Mouse (Mus musculus) stomach, embryonic 15.5 days (tissue): ENCODE results near the gene Foxj3. TPM values are rescaled to one million over a fixed set of nuclear protein-coding genes. Genes with fewer than 3 reads are reported as not detected.
"Not testable (repeated sequence)": the region's sequence is repeated elsewhere in the genome, so short reads cannot be mapped to it uniquely, and the experiment has no call there.

ENCODE experiments used
- ATAC-seq: fragments of 200-750 bp; cut with Nextera tagmentation; 2 replicates; pipeline ENCODE4 v1.8.0; 2017; ENCODE audit warnings: low read depth, moderate number of reproducible peaks, moderate TSS enrichment; ENCODE audit not compliant: insufficient read depth, low FRiP score
- H3K27ac ChIP-seq: fragments of 300-500 bp; sonication (generic); 2 replicates; pipeline ENCODE4 v1.5.1; 2015; ENCODE audit warnings: mild to moderate bottlenecking, inconsistent platforms
- H3K27me3 ChIP-seq: fragments of 300-500 bp; sonication (generic); replicated peaks from 2 replicates; pipeline ENCODE4 v1.6.1; 2015; ENCODE audit warnings: inconsistent platforms
- H3K36me3 ChIP-seq: fragments of 300-500 bp; sonication (generic); 2 replicates; pipeline ENCODE4 v1.6.1; 2015; ENCODE audit warnings: inconsistent platforms
- H3K4me1 ChIP-seq: fragments of 300-500 bp; sonication (generic); 2 replicates; pipeline ENCODE4 v1.6.1; 2015; ENCODE audit warnings: inconsistent platforms
- H3K4me2 ChIP-seq: fragments of 300-500 bp; sonication (generic); 2 replicates; pipeline ENCODE4 v1.6.1; 2015; ENCODE audit warnings: mild to moderate bottlenecking, inconsistent platforms
- H3K4me3 ChIP-seq: fragments of 300-500 bp; sonication (generic); replicated peaks from 2 replicates; pipeline ENCODE4 v1.5.1; 2015; ENCODE audit warnings: inconsistent platforms
- H3K9ac ChIP-seq: fragments of 300-500 bp; sonication (generic); 2 replicates; pipeline ENCODE4 v1.6.1; 2015; ENCODE audit warnings: inconsistent platforms
- H3K9me3 ChIP-seq: fragments of 300-500 bp; sonication (generic); 2 replicates; pipeline ENCODE4 v1.6.1; 2016; ENCODE audit warnings: inconsistent platforms
- WGBS: fragments of 180-500 bp; shearing (Covaris S2); methylation state at CpG from one replicate; pipeline ENCODE4 v1.1.7; 2015; 5-methylcytosine and 5-hydroxymethylcytosine counted together
- polyA plus RNA-seq: library from polyadenylated mRNA; unstranded; fragments of >200 nt; fragmentation: Nextera tagmentation; extraction: Ambion mirVana; gene quantifications from 2 replicates; pipeline ENCODE4 v1.2.1, GENCODE M21; 2015

The Foxj3 gene
- polyA plus RNA-seq, 1 experiment from 2014 or later = 18.2 TPM

DNA sequence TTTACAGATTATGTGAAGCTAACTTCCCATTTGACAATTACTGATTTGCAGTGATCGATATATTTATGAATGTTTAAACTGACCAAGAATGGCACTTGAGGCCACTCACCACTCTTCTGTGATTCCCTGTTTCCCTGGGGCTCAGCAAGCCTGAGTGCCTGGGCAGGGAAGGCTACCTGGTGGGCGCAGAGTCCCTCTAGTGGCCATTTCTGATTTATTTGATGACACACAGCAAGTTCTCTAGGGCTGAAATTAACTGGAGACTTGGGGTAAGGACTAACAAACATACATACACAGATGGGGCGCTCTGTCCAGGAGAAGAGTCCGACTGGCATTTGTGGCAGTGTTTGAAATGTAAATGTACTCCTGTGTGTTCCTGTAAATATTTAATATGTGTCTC, 91.6 kb downstream of the Foxj3 start:
- H3K4me1 ChIP-seq, H3K9ac ChIP-seq, H3K4me3 ChIP-seq, ATAC-seq, H3K9me3 ChIP-seq, H3K4me2 ChIP-seq, H3K27me3 ChIP-seq, H3K27ac ChIP-seq: not testable (repeated sequence)
- H3K36me3 ChIP-seq = peaks cover 26% of the 10 kb centered on the region; the same call in 1 of the 2 replicates
- WGBS = 70% methylated on average over 4 of the region's 4 CpGs

DNA sequence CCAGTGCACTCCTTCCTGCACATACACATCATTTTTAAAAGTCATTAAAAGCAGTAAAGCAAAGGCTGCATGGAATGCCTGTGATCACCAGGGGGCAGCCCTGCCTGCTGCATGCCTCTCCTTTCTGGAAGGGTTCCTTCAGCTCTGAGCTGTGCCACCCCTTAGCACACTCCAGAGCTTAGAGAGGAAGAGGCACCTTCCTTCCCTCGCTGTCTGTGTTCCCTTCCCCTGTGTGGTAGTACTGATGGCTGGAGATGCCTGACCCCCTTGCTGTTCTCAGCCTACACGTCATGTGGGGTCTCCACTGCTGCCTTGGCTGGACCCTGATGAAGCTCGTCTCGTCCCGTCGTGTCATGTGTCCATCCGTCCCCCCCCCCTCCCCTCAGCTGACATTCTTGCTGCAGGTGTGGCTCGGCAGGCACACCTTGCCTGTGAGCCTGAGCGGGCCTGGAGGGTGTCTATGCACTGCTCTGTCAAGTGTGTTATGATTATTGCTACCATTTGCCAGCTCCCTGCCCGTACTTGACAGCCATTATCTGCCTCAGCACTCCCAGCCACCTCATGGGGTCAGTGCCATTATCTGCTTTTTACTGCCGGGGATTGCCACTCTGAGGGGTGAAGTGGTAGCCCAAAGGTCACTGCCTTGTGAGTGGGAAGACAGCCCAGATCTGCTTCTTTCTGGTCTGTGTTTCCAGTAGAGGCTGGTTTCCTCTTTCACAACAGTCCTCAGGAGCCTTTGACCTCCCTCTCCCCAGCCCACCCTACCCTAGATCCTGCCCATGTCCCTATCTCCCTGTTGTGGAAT, 94.5 kb downstream of the Foxj3 start:
- H3K36me3 ChIP-seq = peaks cover 12% of the 10 kb centered on the region; the same call in 1 of the 2 replicates
- no peaks in the 10 kb centered on the region for H3K9me3 ChIP-seq
- no peaks in the 10 kb centered on the region for H3K27me3 ChIP-seq
- no peak overlapping the region for H3K4me3 ChIP-seq
- H3K9ac ChIP-seq = no peak overlapping the region
- ATAC-seq = peak; percentile 51
- H3K27ac ChIP-seq = no peak overlapping the region
- H3K4me1 ChIP-seq = 0 out of 2 replicates have a peak, but pooled peaks cover 2% of the 10 kb centered on the region
- H3K4me2 ChIP-seq = no peak overlapping the region
- WGBS = 44% methylated on average over 11 of the region's 11 CpGs

DNA sequence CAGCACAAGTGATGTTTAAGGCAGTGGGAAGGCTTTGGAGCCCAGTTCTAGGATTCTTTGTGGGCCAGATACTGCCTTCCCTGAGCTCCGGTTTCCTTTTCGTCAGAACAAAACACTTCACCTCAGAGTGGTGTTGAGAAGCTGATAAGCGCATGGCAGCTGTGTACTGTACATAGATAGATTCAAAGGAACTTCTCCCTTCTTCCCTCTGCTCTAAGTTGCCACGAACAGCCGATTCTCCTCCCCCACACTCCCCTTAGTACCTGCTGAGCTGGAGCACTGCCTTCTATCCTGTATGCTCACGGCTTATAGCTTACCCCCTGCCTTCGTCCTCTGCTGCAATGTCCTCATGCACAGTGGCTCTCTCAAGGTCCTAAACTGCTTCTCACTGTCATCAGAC, 95.9 kb downstream of the Foxj3 start:
- Histone ChIP-seq H3K4me3 (no peak overlapping the region), H3K27me3 (no peaks in the 10 kb centered on the region), H3K4me1 (0 out of 2 replicates have a peak, but pooled peaks cover 2% of the 10 kb centered on the region), H3K36me3 (peaks cover 11% of the 10 kb centered on the region; the same call in 1 of the 2 replicates), H3K27ac (no peak overlapping the region), H3K9ac (no peak overlapping the region), H3K9me3 (no peaks in the 10 kb centered on the region), H3K4me2 (no peak overlapping the region)
- no peak for ATAC-seq
- WGBS = 72% methylated on average over 7 of the region's 7 CpGs

DNA sequence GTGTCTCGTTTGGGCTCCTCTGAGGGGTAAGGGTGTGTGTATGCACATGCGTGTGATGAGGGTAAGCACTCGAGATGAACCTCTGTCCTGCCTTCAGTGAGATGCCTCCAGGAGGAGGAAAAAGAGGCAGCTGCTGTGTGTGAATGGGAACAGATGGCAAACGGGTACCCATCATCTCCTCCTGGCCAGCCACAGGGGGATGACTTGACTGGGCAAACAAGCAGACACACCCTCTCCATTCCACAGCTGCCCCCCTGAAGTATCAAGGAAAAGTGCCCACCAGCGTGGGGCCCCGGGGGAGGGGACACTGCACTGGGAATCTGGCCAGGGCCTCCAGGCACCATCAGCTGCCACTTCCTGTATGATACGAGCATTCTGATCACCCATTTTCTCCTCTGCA, 96.5 kb downstream of the Foxj3 start:
- Histone ChIP-seq H3K4me1 (0 out of 2 replicates have a peak, but pooled peaks cover 2% of the 10 kb centered on the region), H3K4me3 (no peak overlapping the region), H3K9me3 (no peaks in the 10 kb centered on the region), H3K27ac (no peak overlapping the region), H3K27me3 (no peaks in the 10 kb centered on the region), H3K36me3 (peaks cover 11% of the 10 kb centered on the region; the same call in 1 of the 2 replicates), H3K9ac (no peak overlapping the region), H3K4me2 (no peak overlapping the region)
- ATAC-seq = no peak
- WGBS = 64% methylated on average over 7 of the region's 7 CpGs

DNA sequence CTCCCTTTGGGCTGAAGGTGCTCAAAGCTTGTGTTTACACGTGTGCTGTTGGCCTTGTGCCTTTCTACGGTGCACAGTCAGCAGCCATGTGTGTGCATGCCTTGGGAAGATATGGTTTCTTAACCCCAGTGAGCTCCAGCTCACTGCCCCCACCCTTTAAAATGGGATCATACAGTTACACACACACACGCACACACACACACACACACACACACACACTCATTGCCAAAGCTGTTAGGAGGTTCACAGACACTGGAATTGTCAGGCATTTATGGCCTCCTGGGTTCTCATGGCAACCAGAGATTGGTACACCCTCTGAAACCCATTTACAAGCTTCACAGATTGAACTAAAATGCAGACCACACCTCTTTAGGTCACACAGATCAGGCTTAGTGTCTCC, 97.1 kb downstream of the Foxj3 start:
- Histone ChIP-seq H3K4me2 (no peak overlapping the region), H3K9me3 (no peaks in the 10 kb centered on the region), H3K4me3 (no peak overlapping the region), H3K9ac (no peak overlapping the region), H3K27ac (no peak overlapping the region), H3K27me3 (no peaks in the 10 kb centered on the region), H3K36me3 (peaks cover 11% of the 10 kb centered on the region; the same call in 1 of the 2 replicates), H3K4me1 (0 out of 2 replicates have a peak, but pooled peaks cover 2% of the 10 kb centered on the region)
- 80% methylated on average over 3 of the region's 3 CpGs for WGBS
- ATAC-seq = no peak

DNA sequence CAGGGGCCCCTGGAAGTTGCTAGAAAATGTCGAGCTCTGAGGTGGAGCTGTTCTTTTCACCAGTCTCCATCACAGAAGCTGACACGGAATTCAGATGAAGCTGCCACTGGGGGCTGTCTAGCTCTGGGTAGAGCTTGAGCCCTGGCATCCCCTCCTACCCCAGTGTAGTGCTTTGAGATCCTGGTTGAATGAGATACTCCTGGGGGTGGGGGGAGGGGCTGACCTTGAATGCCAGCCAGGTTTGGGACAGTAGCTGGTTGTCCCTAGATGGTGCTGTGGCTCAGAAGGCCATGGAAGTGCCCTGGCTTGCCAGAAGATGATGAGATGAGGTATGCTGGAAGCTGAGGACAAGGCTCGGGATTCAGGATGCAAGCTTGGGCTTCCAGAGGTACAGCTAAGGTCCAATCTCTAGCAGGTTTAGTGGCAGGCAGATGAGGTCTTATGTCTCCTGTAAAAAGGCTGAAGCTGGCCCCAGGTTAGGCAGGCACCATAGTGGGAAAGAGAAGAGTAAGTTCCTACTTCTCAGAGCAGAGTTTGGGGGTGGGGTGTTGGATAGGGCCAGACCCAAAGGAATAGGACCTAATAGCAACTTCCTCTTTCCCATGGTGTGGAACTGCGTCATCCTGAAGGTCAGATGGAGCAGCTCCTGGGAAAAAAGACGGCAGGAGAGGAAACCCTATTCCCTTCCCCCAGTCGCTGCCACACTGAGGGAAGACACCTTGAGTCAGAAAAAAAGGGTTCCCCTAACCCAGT, 98.3 kb downstream of the Foxj3 start:
- H3K4me1 ChIP-seq = 0 out of 2 replicates have a peak, but pooled peaks cover 2% of the 10 kb centered on the region
- no peak overlapping the region for H3K4me3 ChIP-seq
- no peaks in the 10 kb centered on the region for H3K9me3 ChIP-seq
- H3K27ac ChIP-seq = no peak overlapping the region
- ATAC-seq = no peak
- H3K27me3 ChIP-seq = no peaks in the 10 kb centered on the region
- H3K9ac ChIP-seq = no peak overlapping the region
- H3K4me2 ChIP-seq = no peak overlapping the region
- 54% methylated on average over 6 of the region's 6 CpGs for WGBS
- H3K36me3 ChIP-seq = peaks cover 3% of the 10 kb centered on the region; the same call in 1 of the 2 replicates

DNA sequence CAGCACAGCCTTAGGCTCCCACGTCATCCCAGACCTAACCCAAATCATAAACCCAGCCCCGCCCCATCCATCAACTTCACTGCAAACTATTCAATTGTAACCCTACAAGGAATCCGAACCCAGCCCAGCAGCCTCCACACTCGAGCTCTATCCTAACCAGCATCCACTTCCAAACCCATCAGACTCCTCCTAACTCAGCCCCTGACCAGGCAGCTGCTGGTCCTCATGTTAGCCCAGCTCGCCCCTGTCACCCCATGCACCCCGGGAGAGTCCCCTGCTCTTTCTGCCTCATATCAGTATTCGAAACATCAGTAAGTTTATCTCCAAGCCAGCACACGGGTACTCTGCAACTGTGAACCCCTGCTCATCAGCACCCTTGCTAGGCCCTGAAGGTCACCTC, 98.9 kb downstream of the Foxj3 start:
- H3K4me3 ChIP-seq = no peak overlapping the region
- no peaks in the 10 kb centered on the region for H3K36me3 ChIP-seq
- no peak overlapping the region for H3K9ac ChIP-seq
- H3K9me3 ChIP-seq = no peaks in the 10 kb centered on the region
- 0 out of 2 replicates have a peak, but pooled peaks cover 2% of the 10 kb centered on the region for H3K4me1 ChIP-seq
- WGBS = 71% methylated on average over 8 of the region's 8 CpGs
- ATAC-seq = no peak
- H3K4me2 ChIP-seq = no peak overlapping the region
- no peak overlapping the region for H3K27ac ChIP-seq
- H3K27me3 ChIP-seq = no peaks in the 10 kb centered on the region

DNA sequence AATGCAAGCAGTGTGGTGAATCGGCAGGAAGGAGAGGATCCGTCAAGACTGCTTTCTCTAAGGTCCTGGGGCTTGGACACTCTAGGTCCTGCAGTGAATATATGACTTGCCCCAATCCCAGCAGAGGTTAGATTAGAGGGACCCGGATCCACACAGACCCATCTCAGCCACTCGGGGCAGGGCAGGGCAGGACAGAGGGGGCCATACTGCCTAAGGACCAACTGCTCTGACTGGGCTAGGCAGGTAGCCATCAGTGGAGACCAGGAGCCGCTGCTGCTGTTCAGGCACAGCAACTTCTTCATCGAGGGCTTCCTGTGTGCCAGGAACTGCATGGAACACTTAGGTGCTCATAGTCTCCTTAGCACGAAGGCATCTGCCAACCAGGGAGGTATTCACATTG, 99.9 kb downstream of the Foxj3 start:
- Histone ChIP-seq H3K9me3 (no peaks in the 10 kb centered on the region), H3K27ac (no peak overlapping the region), H3K4me2 (no peak overlapping the region), H3K4me1 (0 out of 2 replicates have a peak, but pooled peaks cover 2% of the 10 kb centered on the region), H3K4me3 (no peak overlapping the region), H3K27me3 (no peaks in the 10 kb centered on the region), H3K36me3 (no peaks in the 10 kb centered on the region), H3K9ac (no peak overlapping the region)
- WGBS = 75% methylated on average over 7 of the region's 7 CpGs
- ATAC-seq = no peak

DNA sequence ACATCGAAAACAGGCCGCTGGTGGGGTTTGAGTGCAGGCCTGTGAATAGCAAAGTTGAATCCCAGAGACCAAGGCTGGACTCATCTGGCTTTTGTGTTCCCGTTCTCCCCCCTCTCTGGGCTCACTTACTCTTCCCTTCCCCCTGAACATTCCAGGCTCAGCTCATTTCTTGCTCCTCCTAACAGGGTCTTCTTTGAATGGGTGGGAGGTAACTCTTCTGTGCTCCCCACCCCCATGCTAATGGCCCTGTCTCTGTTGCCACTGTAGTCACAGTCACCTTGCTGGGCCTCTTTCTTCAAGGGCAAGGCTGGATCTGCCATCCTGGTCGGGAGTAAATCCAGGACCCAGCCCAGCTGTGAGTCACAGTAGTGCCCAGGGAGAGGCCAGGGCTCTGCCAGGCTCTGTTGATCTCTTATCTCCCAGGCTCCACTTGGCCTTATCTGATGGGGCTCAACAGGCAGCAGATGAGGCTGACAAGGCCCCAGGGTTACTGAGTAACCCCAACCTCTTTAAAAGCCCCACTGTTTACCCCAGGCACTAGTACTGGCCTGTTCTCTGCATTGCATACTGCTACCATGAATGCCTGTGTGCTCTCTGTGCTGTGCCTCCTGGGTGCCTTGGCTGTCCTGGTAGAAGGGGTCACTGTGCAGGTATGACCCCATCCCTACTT, 100.5 kb downstream of the Foxj3 start, which contains the start of gene Guca2a:
Guca2a (plus strand) TSS at position 529 of the 670 bp plus-strand sequence.
- 0 out of 2 replicates have a peak, but pooled peaks have one; percentile 20 for ATAC-seq
- Histone ChIP-seq H3K9ac (no peak within 1 kb of the TSS), H3K36me3 (no peaks in the 10 kb centered on the region), H3K27ac (no peak within 1 kb of the TSS), H3K9me3 (no peaks in the 10 kb centered on the region), H3K4me1 (0 out of 2 replicates have a peak, but pooled peaks cover 2% of the 10 kb centered on the region), H3K4me2 (no peak within 1 kb of the TSS), H3K4me3 (no peak within 1 kb of the TSS), H3K27me3 (no peaks in the 10 kb centered on the region)
- WGBS = 65% methylated on average over 4 of the region's 4 CpGs

DNA sequence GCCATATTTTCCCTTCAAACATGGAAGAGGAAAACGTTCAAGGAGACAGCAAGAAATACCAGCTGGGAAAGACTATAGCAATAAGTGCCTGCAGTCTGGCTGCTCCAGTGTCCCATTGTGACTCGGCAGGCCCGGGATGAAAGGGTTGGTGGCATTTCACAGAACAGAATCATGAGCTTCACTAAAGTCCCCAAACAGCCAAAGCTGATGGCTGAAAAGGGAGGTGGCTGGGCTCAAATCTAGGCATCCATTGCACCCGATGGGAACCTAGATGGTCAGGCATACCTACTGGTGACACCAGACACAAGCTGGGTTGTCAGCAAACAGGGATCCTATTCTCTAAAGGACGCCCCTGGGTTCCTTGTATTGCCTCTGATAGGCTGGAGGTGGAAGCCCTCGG, 101.1 kb downstream of the Foxj3 start:
- Histone ChIP-seq H3K4me1 (0 out of 2 replicates have a peak, but pooled peaks cover 2% of the 10 kb centered on the region), H3K4me3 (no peak overlapping the region), H3K27ac (no peak overlapping the region), H3K9me3 (no peaks in the 10 kb centered on the region), H3K36me3 (no peaks in the 10 kb centered on the region), H3K9ac (no peak overlapping the region), H3K4me2 (no peak overlapping the region), H3K27me3 (no peaks in the 10 kb centered on the region)
- ATAC-seq = no peak
- whole genome bisulfite sequencing = 72% methylated on average over 6 of the region's 6 CpGs

DNA sequence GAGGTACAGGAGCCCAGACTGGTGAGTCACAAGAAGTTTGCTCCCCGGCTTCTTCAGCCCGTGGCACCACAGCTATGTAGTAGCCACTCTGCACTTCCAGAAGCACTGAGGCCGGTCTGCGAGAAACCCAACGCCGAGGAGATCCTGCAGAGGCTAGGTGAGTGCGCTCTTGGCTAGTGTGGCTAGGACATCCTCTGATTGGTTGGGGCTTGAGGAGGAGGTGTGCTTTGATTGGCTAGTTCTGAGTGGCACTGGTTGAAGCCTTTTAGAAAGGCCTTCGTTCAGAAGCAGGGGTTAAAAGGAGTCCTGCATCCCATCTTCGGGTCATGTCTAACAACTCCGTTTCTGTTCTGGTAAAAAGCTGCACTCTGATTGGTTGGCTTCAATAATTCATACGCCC, 101.9 kb downstream of the Foxj3 start:
- WGBS = 56% methylated on average over 11 of the region's 11 CpGs
- Histone ChIP-seq H3K9ac (no peak overlapping the region), H3K4me1 (0 out of 2 replicates have a peak, but pooled peaks cover 2% of the 10 kb centered on the region), H3K27ac (no peak overlapping the region), H3K4me3 (no peak overlapping the region), H3K36me3 (no peaks in the 10 kb centered on the region), H3K27me3 (no peaks in the 10 kb centered on the region), H3K9me3 (no peaks in the 10 kb centered on the region), H3K4me2 (no peak overlapping the region)
- no peak for ATAC-seq
